Comparison of ENCODE assay signal across 14 mouse cellular contexts in genomic region chr11:114416168-114416567, GRCm38 (mm10).
DNase-seq lines count a peak whose midpoint lies in the region; ATAC-seq and TF ChIP-seq lines count a peak whose summit lies in the region.
"Had no signal": no experiment of that assay in that cellular context is flagged by ENCODE, and none has a peak within 500 bp of the region (broad histone marks: within the 10 kb centered on the region; RNA-seq: fewer than 3 reads in every experiment).

No protein-coding gene starts in this region.

- no peak for TF ChIP-seq EP300 in lung, postnatal 0 days (IDR thresholded peaks at IDR 0.05)

- TF ChIP-seq POLR2A in kidney, adult 2 months (IDR thresholded peaks at IDR 0.05; ENCODE audit: low read depth, low read length) = no peak

- H3K36me3 ChIP-seq in kidney, adult 2 months (ENCODE audit: control insufficient read depth, insufficient read depth, low read length) = no peaks in the 10 kb centered on the region
- H3K36me3 ChIP-seq in kidney, embryonic 16.5 days (ENCODE audit: insufficient read depth, low read length) = no peaks in the 10 kb centered on the region
- no peaks in the 10 kb centered on the region for H3K36me3 ChIP-seq in lung, postnatal 0 days (ENCODE audit: insufficient read depth, low read length)
- no peaks in the 10 kb centered on the region for H3K36me3 ChIP-seq in splenic B cell, adult 2 months (ENCODE audit: control insufficient read depth, insufficient read depth, low read length, poor library complexity, severe bottlenecking)
- H3K36me3 ChIP-seq: hindbrain, embryonic 10.5 days; midbrain, embryonic 13.5 days had no signal

- peak; percentile 2 to 3 for DNase-seq in adrenal gland, postnatal 36 days
- DNase-seq in adrenal gland, adult 18-20 months (ENCODE audit: low spot score in 2 of 2) = no peak
- peak; percentile 11 for DNase-seq in kidney, adult 2 months
- peak; percentile 8 for DNase-seq in lung, postnatal 0 days (ENCODE audit: low spot score)
- no peak for DNase-seq in lung, postnatal 25 days (ENCODE audit: low spot score)
- DNase-seq in splenic B cell, adult 2 months (ENCODE audit: low read depth, low spot score) = peak; percentile 36
- DNase-seq: adrenal gland, postnatal 25 days; forebrain, postnatal 0 days; right cerebral cortex, adult 18-20 months had no signal

- no peak for TF ChIP-seq CTCF in kidney, adult 2 months (conservative IDR thresholded peaks at IDR 0.05; ENCODE audit: insufficient read depth, insufficient read length, low read depth, low read length)
- no peak for TF ChIP-seq CTCF in lung, postnatal 0 days (IDR thresholded peaks at IDR 0.05)

- H3K27ac ChIP-seq in kidney, adult 2 months (ENCODE audit: insufficient read depth, low read depth, low read length) = no peak overlapping the region
- no peak overlapping the region for H3K27ac ChIP-seq in kidney, embryonic 16.5 days (ENCODE audit: low read length)
- no peak overlapping the region for H3K27ac ChIP-seq in lung, postnatal 0 days (ENCODE audit: low read length)
- H3K27ac ChIP-seq: hindbrain, embryonic 10.5 days; liver, embryonic 14.5 days; midbrain, embryonic 13.5 days had no signal

- no peaks in the 10 kb centered on the region for H3K4me1 ChIP-seq in kidney, adult 2 months (ENCODE audit: control insufficient read depth, insufficient read depth, low read length)
- H3K4me1 ChIP-seq in kidney, embryonic 16.5 days (ENCODE audit: insufficient read depth, low read length) = no peaks in the 10 kb centered on the region
- no peaks in the 10 kb centered on the region for H3K4me1 ChIP-seq in lung, postnatal 0 days (ENCODE audit: insufficient read depth, low read depth, low read length)
- H3K4me1 ChIP-seq: hindbrain, embryonic 10.5 days; midbrain, embryonic 13.5 days had no signal

- no peak overlapping the region for H3K4me3 ChIP-seq in kidney, adult 2 months (ENCODE audit: insufficient read depth, low read depth, low read length)
- H3K4me3 ChIP-seq in kidney, embryonic 16.5 days (ENCODE audit: low read length) = no peak overlapping the region
- no peak overlapping the region for H3K4me3 ChIP-seq in lung, postnatal 0 days (ENCODE audit: low read depth, low read length)
- H3K4me3 ChIP-seq: hindbrain, embryonic 10.5 days; midbrain, embryonic 13.5 days had no signal

- peaks cover 4% of the 10 kb centered on the region; the same call in 1 of the 2 replicates for H3K9me3 ChIP-seq in kidney, embryonic 16.5 days (ENCODE audit: low read length)
- no peaks in the 10 kb centered on the region for H3K9me3 ChIP-seq in lung, postnatal 0 days (ENCODE audit: low read length)
- H3K9me3 ChIP-seq: midbrain, embryonic 13.5 days had no signal

- no peak overlapping the region for H3K9ac ChIP-seq in kidney, embryonic 16.5 days (replicated peaks; ENCODE audit: low read length)
- no peak overlapping the region for H3K9ac ChIP-seq in lung, postnatal 0 days (replicated peaks; ENCODE audit: low read depth)
- H3K9ac ChIP-seq: forebrain, postnatal 0 days; liver, embryonic 14.5 days; midbrain, embryonic 13.5 days had no signal

- WGBS in kidney, adult 2 months = 46% methylated on average over 6 of the region's 6 CpGs
- WGBS in kidney, embryonic 16.5 days = 58% methylated on average over 6 of the region's 6 CpGs
- WGBS in lung, postnatal 0 days = 38% methylated on average over 6 of the region's 6 CpGs

- no peak for ATAC-seq in kidney, embryonic 16.5 days (ENCODE audit: low FRiP score, low TSS enrichment)
- peak; percentile 46 for ATAC-seq in lung, postnatal 0 days
- no peak for ATAC-seq in frontal cortex, adult (ENCODE audit: low TSS enrichment)
- ATAC-seq: forebrain, postnatal 0 days; midbrain, embryonic 13.5 days had no signal

- H3K4me2 ChIP-seq in kidney, embryonic 16.5 days (replicated peaks; ENCODE audit: low read depth, low read length) = no peak overlapping the region
- H3K4me2 ChIP-seq in lung, postnatal 0 days (replicated peaks; ENCODE audit: low read depth, low read length) = no peak overlapping the region
- H3K4me2 ChIP-seq: midbrain, embryonic 13.5 days had no signal

- H3K27me3 ChIP-seq in kidney, adult 2 months (replicated peaks; ENCODE audit: control insufficient read depth, insufficient read depth, low read length) = no peaks in the 10 kb centered on the region
- no peaks in the 10 kb centered on the region for H3K27me3 ChIP-seq in kidney, embryonic 16.5 days (ENCODE audit: insufficient read depth, low read length)
- no peaks in the 10 kb centered on the region for H3K27me3 ChIP-seq in lung, postnatal 0 days (replicated peaks; ENCODE audit: insufficient read depth, low read length)
- H3K27me3 ChIP-seq in splenic B cell, adult 2 months (ENCODE audit: control insufficient read depth, insufficient read depth, low read length, poor library complexity, severe bottlenecking) = no peaks in the 10 kb centered on the region
- H3K27me3 ChIP-seq: midbrain, embryonic 13.5 days had no signal

Comparison
In these comparisons a context has a peak if more than half of its experiments do, and no peak if none do; other contexts are left out.
1. DNase-seq: peak in adrenal gland, postnatal 36 days (2 of 2), kidney, adult 2 months (single experiment), lung, postnatal 0 days (single experiment) and splenic B cell, adult 2 months (single experiment); none in adrenal gland, adult 18-20 months (0 of 2) and lung, postnatal 25 days (single experiment).